Mouse (Mus musculus) CH12.LX (cell line): ENCODE measurements around the gene Pmp22. TPM values are rescaled to one million over a fixed set of nuclear protein-coding genes. Genes with fewer than 3 reads are reported as not detected.

ENCODE experiments used
- DNase-seq: peaks from one replicate; pipeline ENCODE4 v3.0.0-alpha.2; 2013; ENCODE audit errors: extremely low read depth
- H3K27ac ChIP-seq: 2 replicates; pipeline ENCODE4 v1.5.1; 2012; ENCODE audit warnings: low read depth, mild to moderate bottlenecking, control low read depth, moderate library complexity; ENCODE audit not compliant: insufficient read depth
- H3K27me3 ChIP-seq: replicated peaks from 2 replicates; pipeline ENCODE3; 2012; ENCODE audit warnings: inconsistent platforms
- H3K36me3 ChIP-seq, 2 experiments: replicated peaks in 1 of 2; 2 replicates each; pipeline versions ENCODE3 to v1.6.1; 2012; ENCODE audit warnings: inconsistent platforms in 1 of 2, low read length in 1 of 2, mild to moderate bottlenecking in 1 of 2, mixed read lengths in 1 of 2, moderate library complexity in 1 of 2; ENCODE audit not compliant: control insufficient read depth in 1 of 2, insufficient read depth in 1 of 2
- H3K4me1 ChIP-seq, 2 experiments: 2 replicates each; pipeline ENCODE4 v1.6.1; 2012; ENCODE audit warnings: inconsistent platforms in 1 of 2, moderate library complexity in 1 of 2; ENCODE audit not compliant: insufficient read depth in 2 of 2, control insufficient read depth in 1 of 2
- H3K4me2 ChIP-seq: 2 replicates; pipeline ENCODE4 v1.6.1; 2012; ENCODE audit warnings: low read depth, mild to moderate bottlenecking, control low read depth; ENCODE audit not compliant: poor library complexity, insufficient read depth, severe bottlenecking
- H3K4me3 ChIP-seq, 3 experiments: fragments of 150-350 bp in 1 of 3; sonication (generic) in 1 of 3; replicated peaks in 1 of 3; 2 replicates each; pipeline versions ENCODE3 to v1.5.1; 2011 to 2012; ENCODE audit warnings: low read depth in 2 of 3, low read length in 2 of 3, mild to moderate bottlenecking in 2 of 3, moderate library complexity in 2 of 3, control low read depth in 1 of 3, improper control_type of control experiment in 1 of 3, inconsistent platforms in 1 of 3, mixed read lengths in 1 of 3; ENCODE audit not compliant: poor library complexity in 1 of 3
- H3K79me2 ChIP-seq: replicated peaks from 2 replicates; pipeline ENCODE4 v1.6.1; 2012; ENCODE audit warnings: mild to moderate bottlenecking, moderate library complexity; ENCODE audit not compliant: control insufficient read depth, poor library complexity, insufficient read depth, severe bottlenecking; ENCODE audit errors: extremely low read depth
- H3K9ac ChIP-seq: 2 replicates; pipeline ENCODE4 v1.6.1; 2012; ENCODE audit warnings: low read depth, mild to moderate bottlenecking, control low read depth, moderate library complexity; ENCODE audit not compliant: insufficient read depth
- H3K9me3 ChIP-seq: replicated peaks from 2 replicates; pipeline ENCODE3; 2012; ENCODE audit warnings: low read length, inconsistent platforms, mixed read lengths
- BHLHE40 ChIP-seq: IDR thresholded peaks from 2 replicates; pipeline ENCODE4 v1.6.1; 2011; ENCODE audit warnings: mild to moderate bottlenecking, low read depth, low read length, improper control_type of control experiment
- CHD1 ChIP-seq: IDR thresholded peaks from 2 replicates; pipeline ENCODE4 v1.6.1; 2012; ENCODE audit warnings: low read depth, low read length, improper control_type of control experiment, inconsistent platforms
- CHD2 ChIP-seq: IDR thresholded peaks from 2 replicates; pipeline ENCODE4 v1.6.1; 2011; ENCODE audit warnings: low read length, improper control_type of control experiment
- CTCF ChIP-seq, 2 experiments: IDR thresholded peaks in 1 of 2; conservative IDR thresholded peaks in 1 of 2; 2 replicates each; pipeline ENCODE4 v1.5.1; 2011 to 2012; ENCODE audit warnings: low read depth in 2 of 2, low read length in 2 of 2, improper control_type of control experiment in 1 of 2, inconsistent platforms in 1 of 2, mild to moderate bottlenecking in 1 of 2, moderate library complexity in 1 of 2
- E2F4 ChIP-seq: IDR thresholded peaks from 2 replicates; pipeline ENCODE4 v1.6.1; 2011; ENCODE audit warnings: low read depth, low read length, improper control_type of control experiment; ENCODE audit not compliant: insufficient replicate concordance
- ELF1 ChIP-seq: IDR thresholded peaks from 2 replicates; pipeline ENCODE4 v1.6.1; 2014; ENCODE audit warnings: low read depth, mild to moderate bottlenecking, inconsistent platforms, low read length, improper control_type of control experiment
- EP300 ChIP-seq: IDR thresholded peaks from 2 replicates; pipeline ENCODE4 v1.6.1; 2011; ENCODE audit warnings: low read length, improper control_type of control experiment
- ETS1 ChIP-seq: conservative IDR thresholded peaks from 2 replicates; pipeline ENCODE4 v1.6.1; 2012; ENCODE audit warnings: low read depth, mild to moderate bottlenecking, inconsistent platforms, low read length, improper control_type of control experiment, moderate library complexity
- GABPA ChIP-seq: IDR thresholded peaks from 2 replicates; pipeline ENCODE4 v1.6.1; 2012; ENCODE audit warnings: low read depth, low read length, improper control_type of control experiment, inconsistent platforms; ENCODE audit not compliant: insufficient replicate concordance
- IRF4 ChIP-seq: IDR thresholded peaks from 2 replicates; pipeline ENCODE4 v1.6.1; 2014; ENCODE audit warnings: low read depth, mild to moderate bottlenecking, inconsistent platforms, low read length, improper control_type of control experiment
- JUN ChIP-seq: IDR thresholded peaks from 2 replicates; pipeline ENCODE4 v1.6.1; 2011; ENCODE audit warnings: low read depth, mild to moderate bottlenecking, low read length, improper control_type of control experiment, moderate library complexity; ENCODE audit not compliant: insufficient read depth
- JUND ChIP-seq: conservative IDR thresholded peaks from 2 replicates; pipeline ENCODE4 v1.6.1; 2011; ENCODE audit warnings: low read depth, low read length, improper control_type of control experiment
- KAT2A ChIP-seq: IDR thresholded peaks from 2 replicates; pipeline ENCODE4 v1.6.1; 2012; ENCODE audit warnings: low read length, improper control_type of control experiment, inconsistent platforms; ENCODE audit not compliant: insufficient replicate concordance
- MAFK ChIP-seq: IDR thresholded peaks from 2 replicates; pipeline ENCODE4 v1.6.1; 2011; ENCODE audit warnings: low read length, improper control_type of control experiment; ENCODE audit not compliant: insufficient replicate concordance
- MAX ChIP-seq: IDR thresholded peaks from 2 replicates; pipeline ENCODE4 v1.6.1; 2011; ENCODE audit warnings: low read length, improper control_type of control experiment
- MAZ ChIP-seq: IDR thresholded peaks from 2 replicates; pipeline ENCODE4 v1.6.1; 2012; ENCODE audit warnings: low read depth, mild to moderate bottlenecking, inconsistent platforms, low read length, improper control_type of control experiment, moderate library complexity
- MEF2A ChIP-seq: IDR thresholded peaks from 2 replicates; pipeline ENCODE4 v1.6.1; 2014; ENCODE audit warnings: low read depth, mild to moderate bottlenecking, inconsistent platforms, low read length, improper control_type of control experiment, borderline replicate concordance
- MXI1 ChIP-seq: IDR thresholded peaks from 2 replicates; pipeline ENCODE4 v1.6.1; 2011; ENCODE audit warnings: mild to moderate bottlenecking, low read depth, low read length, improper control_type of control experiment
- NELFE ChIP-seq: IDR thresholded peaks from 2 replicates; pipeline ENCODE4 v1.6.1; 2011; ENCODE audit warnings: low read depth, low read length, improper control_type of control experiment
- NRF1 ChIP-seq: IDR thresholded peaks from 2 replicates; pipeline ENCODE4 v1.6.1; 2014; ENCODE audit warnings: low read depth, mild to moderate bottlenecking, inconsistent platforms, low read length, improper control_type of control experiment, moderate library complexity
- PAX5 ChIP-seq: IDR thresholded peaks from 2 replicates; pipeline ENCODE4 v1.6.1; 2012; ENCODE audit warnings: low read length, inconsistent platforms, mixed read lengths
- POLR2A ChIP-seq: IDR thresholded peaks from 2 replicates; pipeline ENCODE4 v1.6.1; 2011; ENCODE audit warnings: low read depth, mild to moderate bottlenecking, improper control_type of control experiment, low read length
- RAD21 ChIP-seq: IDR thresholded peaks from 2 replicates; pipeline ENCODE4 v1.6.1; 2011; ENCODE audit warnings: low read depth, mild to moderate bottlenecking, low read length, improper control_type of control experiment, moderate library complexity
- RCOR1 ChIP-seq: conservative IDR thresholded peaks from 2 replicates; pipeline ENCODE4 v1.6.1; 2012; ENCODE audit warnings: low read depth, mild to moderate bottlenecking, inconsistent platforms, low read length, improper control_type of control experiment
- SMC3 ChIP-seq: IDR thresholded peaks from 2 replicates; pipeline ENCODE4 v1.6.1; 2011; ENCODE audit warnings: low read depth, low read length, improper control_type of control experiment
- TBP ChIP-seq: conservative IDR thresholded peaks from 2 replicates; pipeline ENCODE4 v1.6.1; 2011; ENCODE audit warnings: low read depth, low read length, improper control_type of control experiment
- UBTF ChIP-seq: IDR thresholded peaks from 2 replicates; pipeline ENCODE4 v1.6.1; 2012; ENCODE audit warnings: low read depth, mild to moderate bottlenecking, inconsistent platforms, low read length, improper control_type of control experiment, moderate library complexity
- USF1 ChIP-seq: IDR thresholded peaks from 2 replicates; pipeline ENCODE4 v1.6.1; 2014; ENCODE audit warnings: low read depth, mild to moderate bottlenecking, inconsistent platforms, low read length, improper control_type of control experiment
- USF2 ChIP-seq: conservative IDR thresholded peaks from 2 replicates; pipeline ENCODE4 v1.6.1; 2011; ENCODE audit warnings: low read depth, low read length, improper control_type of control experiment
- ZC3H11A ChIP-seq: IDR thresholded peaks from 2 replicates; pipeline ENCODE4 v1.6.1; 2012; ENCODE audit warnings: low read depth, mild to moderate bottlenecking, inconsistent platforms, low read length, improper control_type of control experiment
- ZMIZ1 ChIP-seq: IDR thresholded peaks from 2 replicates; pipeline ENCODE4 v1.6.1; 2012; ENCODE audit warnings: low read depth, mild to moderate bottlenecking, inconsistent platforms, low read length, improper control_type of control experiment
- ZNF384 ChIP-seq: IDR thresholded peaks from 2 replicates; pipeline ENCODE4 v1.6.1; 2012; ENCODE audit warnings: low read depth, low read length, improper control_type of control experiment, inconsistent platforms
- dilution Hi-C: fragments of 300-500 bp; cut with MboI; formaldehyde crosslinking; loops from 2 replicates; pipeline ENCODE4 v1.14.3; 2020; ENCODE audit warnings: low sequenced_read_pairs; ENCODE audit not compliant: extremely low pct_unique_long_range_greater_than_20kb, extremely low pct_ligation_motif_present
- in situ Hi-C: fragments of 300-500 bp; cut with MboI; formaldehyde crosslinking; loops from 3 replicates; pipeline ENCODE4 v1.14.3; 2019; ENCODE audit warnings: low sequenced_read_pairs, low pct_ligation_motif_present, low pct_unique_long_range_greater_than_20kb, mixed read lengths
- polyA plus RNA-seq: library from polyadenylated mRNA; unstranded; fragments of >175 nt; gene quantifications from 2 replicates; pipeline ENCODE4 v1.2.1, GENCODE M21; 2012; ENCODE audit warnings: low read depth; ENCODE audit not compliant: insufficient read length
- total RNA-seq, 2 experiments: library from RNA; depleted of rRNA; stranded (reverse); fragments of 300-350 nt in 1 of 2; fragments of >200 nt in 1 of 2; gene quantifications; 2 replicates each; pipeline ENCODE4 v1.2.3; 2012 to 2014

Pmp22 gene
- total and polyA plus RNA-seq, 3 experiments = not detected

DNA sequence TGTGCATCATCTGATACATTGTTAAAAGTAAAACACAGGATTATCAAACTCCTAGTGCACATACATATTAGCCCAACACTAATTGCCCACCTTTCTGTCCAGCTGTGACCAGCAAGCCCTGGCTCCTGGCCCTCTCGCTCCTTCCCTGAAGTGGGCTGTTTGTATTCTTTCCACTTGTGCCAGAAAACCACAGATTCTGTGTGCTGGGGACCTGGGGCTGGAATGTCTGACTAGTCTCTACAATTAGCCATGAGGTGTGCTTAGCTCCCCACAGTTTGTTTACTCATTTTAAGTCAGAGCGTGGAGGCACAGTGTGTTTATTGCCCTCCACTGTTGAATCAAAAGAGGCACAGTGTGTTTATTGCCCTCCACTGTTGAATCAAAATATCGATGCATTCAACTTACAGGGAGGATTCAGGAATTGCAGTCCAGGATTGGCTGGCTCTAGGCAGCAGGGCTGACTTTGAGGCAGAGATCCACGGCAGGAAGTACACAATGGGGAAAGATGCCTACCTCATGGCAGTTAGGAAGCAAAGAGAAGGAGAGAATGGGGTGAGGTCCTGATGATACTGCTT lies 5.9 kb upstream of the Pmp22 start:
- dilution Hi-C loops (no loop called here), in situ Hi-C loops (no loop called here)
- Histone ChIP-seq H3K79me2 (no peaks in the 10 kb centered on the region), H3K4me1 (peaks cover 0 to 12% of the 10 kb centered on the region in 2 experiments; a peak in 3 of 4 replicates), H3K9me3 (no peaks in the 10 kb centered on the region), H3K4me3 (no peak overlapping the region), H3K27me3 (peaks cover 6% of the 10 kb centered on the region), H3K4me2 (no peak overlapping the region), H3K9ac (no peak overlapping the region), H3K27ac (no peak overlapping the region), H3K36me3 (no peaks in the 10 kb centered on the region)
- no peak for DNase-seq
- TF ChIP-seq ZMIZ1 (no peak), RCOR1 (no peak), ETS1 (no peak), NELFE (no peak), MEF2A (no peak), NRF1 (no peak), USF1 (no peak), ELF1 (no peak), ZNF384 (no peak), EP300 (no peak), RAD21 (no peak), POLR2A (no peak), CHD2 (no peak), MAZ (no peak), KAT2A (no peak), ZC3H11A (no peak), MAX (no peak), JUND (no peak)

DNA sequence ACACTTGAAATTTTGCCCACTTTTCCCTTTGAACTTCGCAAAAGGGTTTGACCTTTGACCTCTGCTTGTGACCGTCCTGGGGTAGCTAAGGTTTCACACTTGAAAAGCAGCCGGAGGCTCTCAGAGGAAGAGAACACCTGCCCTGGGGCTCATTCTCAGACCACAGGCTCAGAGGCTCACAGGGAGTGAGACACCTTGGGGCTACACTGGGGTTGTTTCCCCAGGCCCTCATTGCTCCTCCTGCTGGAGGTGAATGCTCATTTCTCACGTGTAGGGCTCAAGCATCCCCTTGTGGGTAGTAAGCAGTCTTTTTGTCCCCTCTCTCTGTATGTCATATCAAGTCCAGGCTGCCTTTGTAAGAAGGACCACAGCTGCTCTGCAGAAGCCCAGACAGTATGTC lies 4.5 kb upstream of the Pmp22 start:
- Histone ChIP-seq H3K4me3 (no peak overlapping the region), H3K27ac (no peak overlapping the region), H3K79me2 (no peaks in the 10 kb centered on the region), H3K9ac (no peak overlapping the region), H3K27me3 (peaks cover 9% of the 10 kb centered on the region), H3K9me3 (no peaks in the 10 kb centered on the region), H3K4me2 (no peak overlapping the region), H3K4me1 (peaks cover 0 to 7% of the 10 kb centered on the region in 2 experiments; a peak in 3 of 4 replicates), H3K36me3 (no peaks in the 10 kb centered on the region)
- in situ Hi-C loops = no loop called here
- dilution Hi-C loops = no loop called here
- peak; percentile 34 for DNase-seq
- TF ChIP-seq MAX (0 out of 2 replicates have a peak, but pooled peaks have one; percentile 15), MAFK (no peak), CHD1 (no peak), MXI1 (no peak), IRF4 (no peak), UBTF (no peak), E2F4 (no peak), CTCF (conservative IDR thresholded peaks at IDR 0.05 in 1 of 2, IDR thresholded peaks at IDR 0.05 in 1 of 2; ENCODE audit: low read depth in 2 of 2, low read length in 2 of 2) (peak in 1 of 2 experiments; percentile 78; a peak in 2 of 4 replicates), SMC3 (peak; percentile 78), TBP (no peak), RAD21 (peak; percentile 46), JUN (no peak), ZC3H11A (0 out of 2 replicates have a peak, but pooled peaks have one; percentile 22), KAT2A (no peak), BHLHE40 (peak; percentile 53), USF2 (no peak), PAX5 (no peak), MEF2A (no peak), USF1 (no peak), NRF1 (no peak), POLR2A (no peak), GABPA (no peak), ETS1 (no peak)
